ENCODE assay signal across 21 mouse cellular contexts in genomic region chr7:83399668-83400067, GRCm38 (mm10).
"Had no signal": no experiment of that assay in that cellular context is flagged by ENCODE, and none has a peak within 500 bp of the region (broad histone marks: within the 10 kb centered on the region; RNA-seq: fewer than 3 reads in every experiment).

No protein-coding gene starts in this region.

- H3K9ac ChIP-seq: intestine, embryonic 15.5 days; limb, embryonic 12.5 days; liver, embryonic 12.5 days; liver, embryonic 15.5 days; midbrain, embryonic 12.5 days; midbrain, embryonic 15.5 days; neural tube, embryonic 13.5 days had no signal

- DNase-seq: kidney, adult 11 months; kidney, adult 8-10 months; kidney, postnatal 25 days; layer of hippocampus, adult 9-11 months; lung, adult 18-20 months; lung, postnatal 14 days; right cerebral cortex, postnatal 14 days; right cerebral cortex, postnatal 4 days; thymus, adult 2 months; thymus, postnatal 14 days; thymus, postnatal 4 days had no signal

- H3K36me3 ChIP-seq: intestine, embryonic 15.5 days; limb, embryonic 12.5 days; liver, embryonic 12.5 days; liver, embryonic 15.5 days; midbrain, embryonic 12.5 days; midbrain, embryonic 15.5 days; neural tube, embryonic 13.5 days had no signal

- H3K4me3 ChIP-seq: intestine, embryonic 15.5 days; layer of hippocampus, adult 2 months; limb, embryonic 12.5 days; liver, embryonic 12.5 days; liver, embryonic 15.5 days; midbrain, embryonic 12.5 days; midbrain, embryonic 15.5 days; neural tube, embryonic 13.5 days had no signal

- H3K27ac ChIP-seq: intestine, embryonic 15.5 days; layer of hippocampus, adult 2 months; limb, embryonic 12.5 days; liver, embryonic 12.5 days; liver, embryonic 15.5 days; macrophage; midbrain, embryonic 12.5 days; midbrain, embryonic 15.5 days; neural tube, embryonic 13.5 days; stomach, postnatal 0 days had no signal

- ATAC-seq: intestine, embryonic 15.5 days; liver, embryonic 12.5 days; midbrain, embryonic 15.5 days had no signal

- H3K4me2 ChIP-seq: intestine, embryonic 15.5 days; limb, embryonic 12.5 days; liver, embryonic 12.5 days; liver, embryonic 15.5 days; midbrain, embryonic 12.5 days; midbrain, embryonic 15.5 days; neural tube, embryonic 13.5 days had no signal

- H3K4me1 ChIP-seq: intestine, embryonic 15.5 days; limb, embryonic 12.5 days; liver, embryonic 12.5 days; liver, embryonic 15.5 days; midbrain, embryonic 12.5 days; midbrain, embryonic 15.5 days; neural tube, embryonic 13.5 days had no signal

- H3K27me3 ChIP-seq: intestine, embryonic 15.5 days; limb, embryonic 12.5 days; liver, embryonic 12.5 days; liver, embryonic 15.5 days; midbrain, embryonic 12.5 days; midbrain, embryonic 15.5 days; neural tube, embryonic 13.5 days had no signal

- H3K9me3 ChIP-seq: intestine, embryonic 15.5 days; limb, embryonic 12.5 days; liver, embryonic 12.5 days; liver, embryonic 15.5 days; midbrain, embryonic 12.5 days; midbrain, embryonic 15.5 days; neural tube, embryonic 13.5 days had no signal
